Comparison of ENCODE assay signal across 10 mouse cellular contexts in genomic region chr7:93093371-93094058, GRCm38 (mm10). TPM values are rescaled to one million over a fixed set of nuclear protein-coding genes. Genes with fewer than 3 reads are reported as not detected.
A peak's percentile ranks its signal among the peaks of the same experiment; 100 is the strongest.
DNase-seq lines count a peak whose midpoint lies in the region; ATAC-seq lines count a peak whose summit lies in the region.
"Had no signal": no experiment of that assay in that cellular context is flagged by ENCODE, and none has a peak within 500 bp of the region (broad histone marks: within the 10 kb centered on the region; RNA-seq: fewer than 3 reads in every experiment).

No protein-coding gene starts in this region.

- H3K9ac ChIP-seq in hindbrain, embryonic 14.5 days = peak overlapping the region; percentile 4; the same call in 1 of the 2 replicates

- peak overlapping the region; percentile 47 for H3K4me2 ChIP-seq in hindbrain, embryonic 14.5 days (replicated peaks)

- 0 out of 2 replicates have a peak overlapping the region, but pooled peaks have one; percentile 8 for H3K4me3 ChIP-seq in hindbrain, embryonic 14.5 days (replicated peaks; ENCODE audit: low read length)

- H3K27me3 ChIP-seq in hindbrain, embryonic 14.5 days (ENCODE audit: control insufficient read depth, insufficient read depth, low read length) = no peaks in the 10 kb centered on the region
- H3K27me3 ChIP-seq: Patski had no signal

- 3% methylated on average over 11 of the region's 11 CpGs for WGBS in hindbrain, embryonic 14.5 days

- ATAC-seq in hindbrain, embryonic 14.5 days (ENCODE audit: low FRiP score) = peak; percentile 88
- ATAC-seq: Patski had no signal

- peaks cover 6% of the 10 kb centered on the region; the same call in 1 of the 2 replicates for H3K4me1 ChIP-seq in hindbrain, embryonic 14.5 days (replicated peaks; ENCODE audit: control insufficient read depth, insufficient read depth, low read length)

- no peaks in the 10 kb centered on the region for H3K9me3 ChIP-seq in hindbrain, embryonic 14.5 days (ENCODE audit: control insufficient read depth, low read length)

- intact Hi-C loops in gastrocnemius, postnatal 14 days (cut with DNase I; ENCODE audit: low total_unique reads) = loop anchor here (10.0 kb wide), 2 partner anchors 129 to 199 kb away; no protein-coding TSS in a partner anchor

- peak overlapping the region; percentile 76 for H3K27ac ChIP-seq in hindbrain, embryonic 14.5 days
- H3K27ac ChIP-seq: macrophage had no signal

- H3K36me3 ChIP-seq in hindbrain, embryonic 14.5 days (replicated peaks; ENCODE audit: control insufficient read depth, insufficient read depth) = no peaks in the 10 kb centered on the region

- peak; percentile 50 for DNase-seq in adrenal gland, postnatal 25 days
- peak; percentile 69 for DNase-seq in embryo, embryonic 10.5 days (ENCODE audit: low spot score)
- peak; percentile 69 for DNase-seq in gastrocnemius, postnatal 14 days
- peak; percentile 83 for DNase-seq in hindbrain, embryonic 14.5 days (ENCODE audit: low spot score)
- peak; percentile 35 for DNase-seq in left cerebral cortex, adult 11 months (ENCODE audit: low spot score)
- DNase-seq in lung, postnatal 10 days = peak; percentile 90
- DNase-seq in ovary, postnatal 36 days (ENCODE audit: low spot score) = peak; percentile 50
- DNase-seq in c-Kit-positive CD71-positive TER-119-positive erythroid progenitor cells, embryonic 14.5 days (ENCODE audit: low spot score) = no peak

RNA-seq across cellular contexts. Expression of gene Fam181b, which starts 13.8 kb away (rescaled TPM):
- 3.5 and 3.6 TPM in 2 replicates for total RNA-seq in adrenal gland, postnatal 25 days (2021)
- total RNA-seq in gastrocnemius, postnatal 14 days (2021) = 1 to 10 TPM; 2.1 to 3.0 TPM
- 53.0 and 56.4 TPM in 2 replicates for polyA plus RNA-seq in hindbrain, embryonic 14.5 days (2014; fragmentation: Nextera tagmentation; extraction: Ambion mirVana)
- polyA plus RNA-seq: macrophage, Patski had no signal
